Mouse (Mus musculus): ENCODE data around the gene Nhej1. TPM values are rescaled to one million over a fixed set of nuclear protein-coding genes. Genes with fewer than 3 reads are reported as not detected.

The Nhej1 gene
- polyA plus RNA-seq, 1 experiment from 2014 or later, result 10.2 TPM

DNA sequence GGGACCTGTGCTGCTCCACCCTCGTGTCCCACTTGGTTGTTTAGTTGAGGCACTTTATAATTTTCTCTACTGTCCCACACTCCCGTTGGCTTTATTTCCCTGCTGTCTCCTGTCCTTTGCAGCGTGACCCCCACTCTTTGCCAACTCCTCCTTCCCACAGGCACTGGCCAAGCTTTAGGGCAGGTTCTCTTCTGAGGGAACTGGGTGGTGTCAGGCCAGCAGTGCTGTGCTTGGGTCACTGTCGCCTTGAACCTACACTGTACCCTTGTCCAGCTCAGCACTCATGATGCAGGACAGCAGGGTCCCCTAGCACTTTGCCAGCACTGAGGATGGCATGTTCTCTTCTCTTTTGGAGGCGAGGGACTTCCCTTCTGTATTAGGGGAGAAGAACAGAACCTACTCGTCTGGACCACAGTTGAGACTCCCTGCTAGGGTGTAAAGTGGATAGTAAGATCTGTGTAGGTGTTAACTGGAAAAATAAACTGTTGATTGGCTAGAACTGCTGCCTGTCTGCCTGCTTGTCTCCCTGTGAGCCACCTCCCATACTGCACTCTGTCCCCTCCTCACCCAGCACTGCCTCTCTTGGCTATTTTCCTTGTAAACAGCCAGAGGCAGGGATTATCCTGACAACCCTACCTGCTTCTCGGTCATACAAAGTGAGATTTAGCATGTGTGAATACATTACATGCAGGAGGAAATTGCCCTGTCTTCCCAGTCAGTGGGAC is 22.6 kb upstream of the Nhej1 start:
- Histone ChIP-seq H3K4me2 (ENCODE audit: low read depth, low read length) (no peak overlapping the region), H3K9me3 (ENCODE audit: control insufficient read depth, low read length) (no peaks in the 10 kb centered on the region), H3K4me3 (ENCODE audit: low read length) (no peak overlapping the region), H3K9ac (ENCODE audit: low read depth, low read length) (no peak overlapping the region), H3K27me3 (replicated peaks; ENCODE audit: control insufficient read depth, insufficient read depth, low read length) (no peaks in the 10 kb centered on the region), H3K27ac (ENCODE audit: low read length) (no peak overlapping the region), H3K36me3 (ENCODE audit: control insufficient read depth, insufficient read depth, low read length) (peaks cover 21% of the 10 kb centered on the region), H3K4me1 (ENCODE audit: control insufficient read depth, insufficient read depth, low read length) (peaks cover 8% of the 10 kb centered on the region; the same call in 1 of the 2 replicates)
- no peak for ATAC-seq
- WGBS, result 81% methylated on average over 7 of the region's 7 CpGs

DNA sequence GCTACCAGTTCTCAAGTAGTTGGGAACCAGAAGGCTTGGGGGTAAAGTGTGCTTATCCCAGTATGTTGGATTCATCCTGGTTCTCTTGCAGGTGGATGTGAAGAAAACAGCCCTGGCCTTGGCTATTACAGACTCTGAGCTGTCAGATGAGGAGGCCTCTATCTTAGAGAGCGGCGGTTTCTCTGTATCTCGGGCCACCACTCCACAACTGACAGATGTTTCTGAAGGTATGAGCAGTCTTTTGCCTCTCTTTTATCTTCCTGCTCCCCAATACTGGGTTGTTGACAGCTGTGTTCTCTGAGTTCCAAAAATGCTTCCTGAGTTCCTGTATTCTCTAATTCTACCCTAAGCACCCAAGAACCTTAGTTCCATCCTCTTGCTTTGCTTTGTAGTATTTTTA is 20.6 kb upstream of the Nhej1 start:
- no peak overlapping the region for H3K4me2 ChIP-seq (ENCODE audit: low read depth, low read length)
- H3K4me1 ChIP-seq (ENCODE audit: control insufficient read depth, insufficient read depth, low read length), result peaks cover 8% of the 10 kb centered on the region; the same call in 1 of the 2 replicates
- no peaks in the 10 kb centered on the region for H3K27me3 ChIP-seq (replicated peaks; ENCODE audit: control insufficient read depth, insufficient read depth, low read length)
- no peak overlapping the region for H3K4me3 ChIP-seq (ENCODE audit: low read length)
- no peaks in the 10 kb centered on the region for H3K9me3 ChIP-seq (ENCODE audit: control insufficient read depth, low read length)
- peaks cover 21% of the 10 kb centered on the region for H3K36me3 ChIP-seq (ENCODE audit: control insufficient read depth, insufficient read depth, low read length)
- ATAC-seq, result no peak
- no peak overlapping the region for H3K27ac ChIP-seq (ENCODE audit: low read length)
- no peak overlapping the region for H3K9ac ChIP-seq (ENCODE audit: low read depth, low read length)
- WGBS, result 90% methylated on average over 3 of the region's 3 CpGs

DNA sequence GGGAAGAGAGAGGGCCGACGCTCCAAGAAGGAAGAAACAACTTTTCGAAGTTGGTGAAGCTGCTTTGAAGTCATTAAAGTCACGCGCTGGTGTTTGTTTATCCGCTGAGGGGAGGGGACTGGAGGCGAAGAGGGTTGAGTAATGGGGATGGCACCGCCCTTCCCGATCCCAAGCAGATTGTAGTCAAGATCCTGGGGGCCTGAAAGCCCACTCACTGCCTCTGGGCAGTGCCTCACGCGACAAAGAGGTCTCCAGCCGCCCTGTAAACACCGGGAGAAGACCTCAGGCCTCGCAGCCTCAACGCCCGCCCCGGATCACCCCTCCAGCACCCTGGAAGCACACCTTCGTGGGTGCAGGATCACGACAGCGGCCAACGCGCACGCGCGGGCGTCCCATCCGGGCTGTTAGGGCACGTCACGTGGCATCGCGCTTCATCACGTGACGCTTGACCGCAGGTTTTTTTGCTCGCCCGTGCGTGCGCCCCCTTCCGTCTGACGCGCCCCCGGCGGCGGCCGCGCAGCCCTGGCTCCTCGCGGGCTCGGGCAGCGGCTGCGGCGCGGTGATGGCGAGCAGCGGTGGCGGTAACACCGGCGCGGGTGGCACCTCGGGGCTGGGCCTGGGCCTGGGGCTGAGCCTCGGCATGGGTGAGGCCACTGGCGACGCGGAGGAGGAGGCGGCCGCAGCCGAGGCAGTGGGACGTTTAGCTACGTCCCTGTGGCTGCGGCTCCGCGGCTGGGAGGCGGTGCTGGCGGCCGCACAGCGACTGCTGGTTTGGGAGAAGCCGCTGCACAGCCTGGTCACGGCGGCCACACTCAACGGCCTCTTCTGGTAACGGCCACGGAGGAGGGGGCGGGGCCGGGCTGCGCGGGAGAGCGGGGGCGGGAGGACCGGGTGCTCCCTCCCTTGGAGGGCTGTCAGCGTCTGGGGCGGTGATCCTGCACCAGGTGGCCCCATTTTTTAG is 17.6 kb upstream of the Nhej1 start, which contains the start of the genes Cnppd1 and Retreg2:
Gene Cnppd1, minus strand, starts transcription at position 411 of the 961 bp plus-strand sequence.
Gene Retreg2, plus strand, starts transcription at position 478 of the 961 bp plus-strand sequence.
- Histone ChIP-seq H3K4me2 (ENCODE audit: low read depth, low read length) (peak within 1 kb of the TSS; percentile 71), H3K4me1 (ENCODE audit: control insufficient read depth, insufficient read depth, low read length) (peaks cover 8% of the 10 kb centered on the region; the same call in 1 of the 2 replicates), H3K27ac (ENCODE audit: low read length) (peak within 1 kb of the TSS; percentile 97), H3K4me3 (ENCODE audit: low read length) (peak within 1 kb of the TSS; percentile 77), H3K9me3 (ENCODE audit: control insufficient read depth, low read length) (no peaks in the 10 kb centered on the region), H3K27me3 (replicated peaks; ENCODE audit: control insufficient read depth, insufficient read depth, low read length) (no peaks in the 10 kb centered on the region), H3K36me3 (ENCODE audit: control insufficient read depth, insufficient read depth, low read length) (peaks cover 17% of the 10 kb centered on the region), H3K9ac (ENCODE audit: low read depth, low read length) (peak within 1 kb of the TSS; percentile 93)
- under 1% methylated on average over 91 of the region's 91 CpGs for WGBS
- peak; percentile 89 for ATAC-seq

GRCm38 (mm10) chr1:75141486-75142190 is 16.6 kb upstream of the Nhej1 start:
- H3K4me2 ChIP-seq (ENCODE audit: low read depth, low read length), result peak overlapping the region; percentile 71
- no peaks in the 10 kb centered on the region for H3K9me3 ChIP-seq (ENCODE audit: control insufficient read depth, low read length)

GRCm38 (mm10) chr1:75140601-75141190 is 15.7 kb upstream of the Nhej1 start:
- Histone ChIP-seq H3K9ac (ENCODE audit: low read depth, low read length) (peak overlapping the region; percentile 93), H3K27me3 (replicated peaks; ENCODE audit: control insufficient read depth, insufficient read depth, low read length) (no peaks in the 10 kb centered on the region), H3K27ac (ENCODE audit: low read length) (peak overlapping the region; percentile 97), H3K9me3 (ENCODE audit: control insufficient read depth, low read length) (no peaks in the 10 kb centered on the region), H3K36me3 (ENCODE audit: control insufficient read depth, insufficient read depth, low read length) (peaks cover 21% of the 10 kb centered on the region), H3K4me3 (ENCODE audit: low read length) (peak overlapping the region; percentile 77), H3K4me1 (ENCODE audit: control insufficient read depth, insufficient read depth, low read length) (peaks cover 8% of the 10 kb centered on the region; the same call in 1 of the 2 replicates), H3K4me2 (ENCODE audit: low read depth, low read length) (peak overlapping the region; percentile 71)
- WGBS, result 59% methylated on average over 4 of the region's 4 CpGs
- ATAC-seq, result no peak

More at GRCm38 (mm10) chr1:75141486-75142190, 16.6 kb upstream of the Nhej1 start:
- Histone ChIP-seq H3K4me1 (ENCODE audit: control insufficient read depth, insufficient read depth, low read length) (peaks cover 8% of the 10 kb centered on the region; the same call in 1 of the 2 replicates), H3K36me3 (ENCODE audit: control insufficient read depth, insufficient read depth, low read length) (peaks cover 16% of the 10 kb centered on the region), H3K9ac (ENCODE audit: low read depth, low read length) (peak overlapping the region; percentile 93), H3K27ac (ENCODE audit: low read length) (peak overlapping the region; percentile 97), H3K4me3 (ENCODE audit: low read length) (peak overlapping the region; percentile 77), H3K27me3 (replicated peaks; ENCODE audit: control insufficient read depth, insufficient read depth, low read length) (no peaks in the 10 kb centered on the region)
- 0% methylated on average over 53 of the region's 53 CpGs for WGBS
- ATAC-seq, result peak; percentile 62

GRCm38 (mm10) chr1:75138448-75138847 is 13.4 kb upstream of the Nhej1 start:
- H3K9ac ChIP-seq (ENCODE audit: low read depth, low read length), result no peak overlapping the region
- no peak overlapping the region for H3K4me2 ChIP-seq (ENCODE audit: low read depth, low read length)
- no peak overlapping the region for H3K27ac ChIP-seq (ENCODE audit: low read length)
- H3K27me3 ChIP-seq (replicated peaks; ENCODE audit: control insufficient read depth, insufficient read depth, low read length), result no peaks in the 10 kb centered on the region
- 0 out of 2 replicates have a peak, but pooled peaks cover 3% of the 10 kb centered on the region for H3K4me1 ChIP-seq (ENCODE audit: control insufficient read depth, insufficient read depth, low read length)
- 90% methylated on average over 2 of the region's 2 CpGs for WGBS
- no peak for ATAC-seq
- no peak overlapping the region for H3K4me3 ChIP-seq (ENCODE audit: low read length)
- peaks cover 21% of the 10 kb centered on the region for H3K36me3 ChIP-seq (ENCODE audit: control insufficient read depth, insufficient read depth, low read length)
- H3K9me3 ChIP-seq (ENCODE audit: control insufficient read depth, low read length), result no peaks in the 10 kb centered on the region

DNA sequence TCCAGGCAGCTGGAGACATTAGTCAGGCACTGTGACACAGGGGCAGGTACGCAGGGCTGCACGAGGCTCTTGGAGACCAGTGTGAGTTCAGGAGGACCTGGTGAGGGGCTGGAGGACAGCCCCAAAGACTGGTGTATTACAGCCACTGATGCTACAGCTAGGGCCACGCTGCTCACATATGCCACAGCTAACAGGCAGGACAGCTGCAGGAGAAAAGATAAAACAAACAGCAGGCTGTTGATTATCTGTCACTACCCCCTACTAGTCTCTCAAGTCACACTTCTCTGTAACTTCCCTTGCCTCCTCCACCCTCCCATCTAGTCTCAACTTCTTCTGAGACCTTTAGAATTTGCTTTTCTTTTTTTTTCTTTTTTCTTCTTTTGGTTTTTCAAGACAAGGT is 11.7 kb upstream of the Nhej1 start:
- Histone ChIP-seq H3K36me3 (ENCODE audit: control insufficient read depth, insufficient read depth, low read length) (peaks cover 21% of the 10 kb centered on the region), H3K9ac (ENCODE audit: low read depth, low read length) (no peak overlapping the region), H3K27me3 (replicated peaks; ENCODE audit: control insufficient read depth, insufficient read depth, low read length) (no peaks in the 10 kb centered on the region), H3K4me3 (ENCODE audit: low read length) (no peak overlapping the region), H3K27ac (ENCODE audit: low read length) (no peak overlapping the region), H3K4me1 (ENCODE audit: control insufficient read depth, insufficient read depth, low read length) (0 out of 2 replicates have a peak, but pooled peaks cover 3% of the 10 kb centered on the region), H3K4me2 (ENCODE audit: low read depth, low read length) (no peak overlapping the region), H3K9me3 (ENCODE audit: control insufficient read depth, low read length) (no peaks in the 10 kb centered on the region)
- ATAC-seq, result peak; percentile 7; the same call in 1 of the 2 replicates
- 56% methylated on average over 3 of the region's 3 CpGs for WGBS

- Histone ChIP-seq H3K9ac (ENCODE audit: low read depth, low read length) (no peak overlapping the region), H3K9me3 (ENCODE audit: control insufficient read depth, low read length) (no peaks in the 10 kb centered on the region), H3K27ac (ENCODE audit: low read length) (no peak overlapping the region), H3K4me1 (ENCODE audit: control insufficient read depth, insufficient read depth, low read length) (0 out of 2 replicates have a peak, but pooled peaks cover 3% of the 10 kb centered on the region), H3K4me2 (ENCODE audit: low read depth, low read length) (no peak overlapping the region), H3K4me3 (ENCODE audit: low read length) (no peak overlapping the region), H3K36me3 (ENCODE audit: control insufficient read depth, insufficient read depth, low read length) (peaks cover 21% of the 10 kb centered on the region), H3K27me3 (replicated peaks; ENCODE audit: control insufficient read depth, insufficient read depth, low read length) (no peaks in the 10 kb centered on the region)
- 83% methylated on average over 6 of the region's 6 CpGs for WGBS
- no peak for ATAC-seq
These were observed 11.3 kb upstream of the Nhej1 start for GRCm38 (mm10) chr1:75136293-75136692.
